Mouse (Mus musculus): ENCODE data around the gene Exd1. TPM values are rescaled to one million over a fixed set of nuclear protein-coding genes. Genes with fewer than 3 reads are reported as not detected.
A peak's percentile ranks its signal among the peaks of the same experiment; 100 is the strongest.
"Not testable (repeated sequence)": the region's sequence is repeated elsewhere in the genome, so short reads cannot be mapped to it uniquely, and the experiment has no call there.

Gene Exd1
- total RNA-seq, 4 experiments from 2014 or later: 0.13 to 1.4 (median 0.55) TPM

GRCm38 (mm10) chr2:119542106-119542505 lies 5.3 kb downstream of the Exd1 start:
- no peak for DNase-seq (ENCODE audit: low spot score)

- no peak for DNase-seq (ENCODE audit: low spot score)
Measured at GRCm38 (mm10) chr2:119538802-119539201, 8.6 kb downstream of the Exd1 start.

- DNase-seq (ENCODE audit: low spot score): no peak
Measured at GRCm38 (mm10) chr2:119525422-119525821, 22.0 kb downstream of the Exd1 start.

- no peak for DNase-seq (ENCODE audit: low spot score)
Measured at GRCm38 (mm10) chr2:119523836-119524235, 23.6 kb downstream of the Exd1 start.

GRCm38 (mm10) chr2:119520550-119520949 lies 26.9 kb downstream of the Exd1 start:
- no peak for DNase-seq (ENCODE audit: low spot score)

- DNase-seq (ENCODE audit: low spot score): no peak
Measured at GRCm38 (mm10) chr2:119516811-119517210, 30.6 kb downstream of the Exd1 start.

- no peak for DNase-seq (ENCODE audit: low spot score)
Measured at GRCm38 (mm10) chr2:119514026-119514522, 33.4 kb downstream of the Exd1 start.

- DNase-seq (ENCODE audit: low spot score): no peak
Measured at GRCm38 (mm10) chr2:119512292-119512691, 35.1 kb downstream of the Exd1 start.

- no peak for DNase-seq (ENCODE audit: low spot score)
Measured at GRCm38 (mm10) chr2:119510856-119511255, 36.6 kb downstream of the Exd1 start.

GRCm38 (mm10) chr2:119508518-119508917 lies 38.9 kb downstream of the Exd1 start:
- DNase-seq (ENCODE audit: low spot score): not testable (repeated sequence)

- DNase-seq (ENCODE audit: low spot score): no peak
Measured at GRCm38 (mm10) chr2:119507108-119507507, 40.3 kb downstream of the Exd1 start.

- no peak for DNase-seq (ENCODE audit: low spot score)
Measured at GRCm38 (mm10) chr2:119500965-119501652, 46.3 kb downstream of the Exd1 start.

- no peak for DNase-seq (ENCODE audit: low spot score)
Measured at GRCm38 (mm10) chr2:119498859-119499258, 48.6 kb downstream of the Exd1 start.

- DNase-seq (ENCODE audit: low spot score): no peak
Measured at GRCm38 (mm10) chr2:119496082-119496481, 51.3 kb downstream of the Exd1 start.

GRCm38 (mm10) chr2:119491953-119492352 lies 55.5 kb downstream of the Exd1 start:
- DNase-seq (ENCODE audit: low spot score): no peak

GRCm38 (mm10) chr2:119486488-119486887 lies 60.9 kb downstream of the Exd1 start:
- no peak for DNase-seq (ENCODE audit: low spot score)

GRCm38 (mm10) chr2:119482307-119482706 lies 65.1 kb downstream of the Exd1 start:
- no peak for DNase-seq (ENCODE audit: low spot score)

GRCm38 (mm10) chr2:119478397-119478749 lies 69.1 kb downstream of the Exd1 start:
- DNase-seq (ENCODE audit: low spot score): no peak

- DNase-seq (ENCODE audit: low spot score): peak; percentile 99
Measured at GRCm38 (mm10) chr2:119477571-119478396, 69.6 kb downstream of the Exd1 start, which contains the start of gene Ino80. TSS of gene Ino80 (minus strand) at chr2:119477687.

GRCm38 (mm10) chr2:119476621-119477391 lies 70.6 kb downstream of the Exd1 start:
- peak; percentile 71 for DNase-seq (ENCODE audit: low spot score)

- DNase-seq (ENCODE audit: low spot score): no peak
Measured at GRCm38 (mm10) chr2:119476166-119476565, 71.3 kb downstream of the Exd1 start.

Measured in heart, adult 8-10 months (tissue).